Mouse (Mus musculus) bone marrow macrophage, adult 2 months (primary cell): Measurements from ENCODE around the gene Tex29.

Source experiments
- CTCF ChIP-seq: IDR thresholded peaks from 2 replicates; pipeline ENCODE4 v1.5.1; 2012; ENCODE audit warnings: low read depth, mild to moderate bottlenecking, low read length, moderate library complexity
- POLR2A ChIP-seq: IDR thresholded peaks from 2 replicates; pipeline ENCODE4 v1.6.1; 2012; ENCODE audit warnings: mild to moderate bottlenecking, low read depth, low read length, borderline replicate concordance

DNA sequence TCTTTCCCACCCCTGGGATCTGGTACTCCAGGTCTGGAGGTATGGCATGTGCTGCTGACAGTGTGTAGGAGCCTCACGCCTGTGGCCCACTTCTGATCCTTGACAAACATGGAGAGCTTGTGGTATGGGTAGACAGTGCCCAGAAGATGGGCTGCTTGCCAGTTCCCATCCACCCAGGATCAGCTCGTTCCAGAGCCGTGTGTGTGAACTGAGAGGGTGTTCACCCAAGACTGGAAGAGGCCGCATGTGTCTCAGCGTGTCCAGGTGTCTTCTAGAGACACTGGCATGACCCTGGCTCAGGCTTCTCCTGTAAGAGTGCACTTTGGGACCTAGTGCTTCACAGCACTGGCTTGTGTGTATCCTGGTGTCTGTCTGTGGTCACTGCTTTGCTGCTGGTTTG, 29.8 kb upstream of the Tex29 start:
- no peak for TF ChIP-seq CTCF
- TF ChIP-seq POLR2A: no peak
